Mouse (Mus musculus) right cerebral cortex, adult 18-20 months (tissue): ENCODE results near the gene Vamp9.

ENCODE experiments used
- DNase-seq: peaks from one replicate; pipeline ENCODE4 v3.0.0; 2022; ENCODE audit warnings: mixed read lengths

Vamp9 gene

GRCm38 (mm10) chr5:99906181-99906956 lies at the start of gene Vamp9:
Gene Vamp9 (plus strand): TSS chr5:99906254.
- DNase-seq = peak; percentile 97

DNA sequence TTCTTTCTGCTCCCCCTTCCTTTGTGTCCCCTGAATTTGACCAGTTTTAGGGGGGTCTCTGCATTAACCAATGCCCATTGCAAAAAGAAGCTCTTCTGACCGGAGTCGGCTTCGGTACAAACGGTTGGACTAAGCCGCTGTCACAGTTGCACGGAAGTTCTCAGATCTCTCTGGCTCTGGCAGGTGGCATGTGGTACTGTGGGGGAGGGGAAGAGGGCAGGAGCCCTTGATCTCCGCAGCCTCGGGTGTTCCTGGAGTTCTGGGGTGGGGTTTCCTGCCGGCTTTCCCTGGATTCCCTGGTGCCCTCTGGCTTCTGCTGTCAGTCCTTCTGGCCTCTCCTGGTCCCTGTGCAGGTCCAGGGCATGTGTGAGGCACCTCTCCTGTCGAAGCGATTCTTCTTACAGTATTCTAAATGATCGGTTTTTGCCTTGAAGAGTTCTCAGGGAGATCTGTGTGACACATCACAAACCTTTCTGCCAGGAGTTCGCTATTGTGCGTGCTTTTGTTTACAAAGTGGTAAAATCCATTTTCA lies 48.9 kb upstream of the Vamp9 start:
- no peak for DNase-seq

DNA sequence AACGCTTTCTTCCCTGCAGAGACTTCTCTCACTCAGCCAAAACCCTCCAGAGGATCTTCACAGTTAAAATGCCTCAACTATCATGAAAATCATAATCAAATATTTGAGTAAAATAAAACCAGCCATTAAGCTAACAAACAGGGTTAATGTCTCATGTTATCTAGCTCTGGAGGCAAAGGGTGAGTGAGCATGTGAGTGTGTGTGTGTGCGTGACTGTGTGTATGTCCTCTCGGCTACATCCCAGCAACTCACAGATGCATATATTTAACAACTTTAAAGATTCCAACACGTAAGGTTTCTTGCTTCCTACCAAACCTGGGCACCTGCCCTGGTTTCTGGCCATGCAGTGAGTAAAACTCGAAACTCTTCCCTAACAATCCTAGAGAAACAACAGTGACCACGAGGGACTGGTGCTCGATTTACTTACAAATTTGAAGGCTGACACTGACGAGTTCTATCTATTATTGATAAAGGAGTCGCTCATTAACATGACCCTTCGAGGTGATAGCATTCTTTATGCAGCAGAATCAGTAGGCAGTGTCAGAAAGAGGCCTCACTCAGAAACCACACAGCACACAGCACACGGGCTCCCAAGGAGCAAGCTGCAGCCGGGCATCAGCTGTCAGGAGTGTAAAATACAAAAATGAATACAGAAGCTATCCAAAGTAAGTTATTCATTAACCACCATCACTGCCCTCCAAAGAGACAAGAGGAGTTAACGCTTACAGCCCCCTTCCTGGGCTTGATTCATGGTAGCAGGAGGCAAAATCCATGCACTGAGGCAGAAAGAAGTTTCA lies 46.2 kb upstream of the Vamp9 start:
- no peak for DNase-seq

DNA sequence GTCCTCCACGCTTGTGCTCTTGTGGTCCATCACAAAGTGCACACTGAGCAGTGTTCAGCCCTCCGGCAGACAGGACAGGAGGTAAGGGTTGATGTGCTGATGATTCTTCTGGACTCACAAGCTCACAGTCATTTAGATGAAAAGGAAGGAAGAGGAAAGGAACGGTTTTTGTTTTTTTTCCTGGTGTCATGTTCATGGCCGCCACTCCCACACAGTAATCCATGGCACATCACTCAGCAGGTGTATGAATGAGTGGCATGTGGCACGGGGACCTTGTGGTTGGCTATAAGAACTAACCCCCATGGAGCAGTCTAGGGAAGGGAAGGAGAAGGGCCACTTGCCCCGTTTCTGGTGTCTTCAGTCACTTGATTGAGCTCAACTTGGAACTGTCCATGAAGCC lies 44.2 kb upstream of the Vamp9 start:
- no peak for DNase-seq

GRCm38 (mm10) chr5:99863656-99864380 lies 42.2 kb upstream of the Vamp9 start:
- DNase-seq = no peak

GRCm38 (mm10) chr5:99865779-99866178 lies 40.3 kb upstream of the Vamp9 start:
- DNase-seq = no peak

- DNase-seq = no peak
These were observed 37.8 kb upstream of the Vamp9 start for GRCm38 (mm10) chr5:99868286-99868685.

- no peak for DNase-seq
These were observed 37.1 kb upstream of the Vamp9 start for GRCm38 (mm10) chr5:99868923-99869322.

- DNase-seq = no peak
These were observed 28.5 kb upstream of the Vamp9 start for GRCm38 (mm10) chr5:99877565-99877964.

DNA sequence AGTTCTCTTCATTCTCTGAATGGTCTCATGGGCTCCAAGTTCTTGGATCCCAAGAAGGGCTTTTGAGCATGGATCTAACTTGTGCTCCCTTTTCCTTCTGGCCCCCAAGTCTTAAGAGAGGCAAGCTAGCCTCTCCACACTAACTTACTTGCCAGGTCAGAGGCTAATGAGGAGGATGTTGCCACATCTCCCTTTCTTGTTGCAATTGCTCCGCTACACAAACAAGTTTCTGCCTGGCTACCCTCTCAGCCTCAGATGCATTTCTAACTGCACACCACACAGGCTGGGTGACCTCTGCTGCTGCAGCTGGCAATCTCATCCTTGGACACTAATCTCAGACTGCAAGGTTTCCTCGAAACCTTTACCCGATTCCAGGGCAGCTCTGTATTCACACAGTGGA lies 23.6 kb upstream of the Vamp9 start:
- no peak for DNase-seq

DNA sequence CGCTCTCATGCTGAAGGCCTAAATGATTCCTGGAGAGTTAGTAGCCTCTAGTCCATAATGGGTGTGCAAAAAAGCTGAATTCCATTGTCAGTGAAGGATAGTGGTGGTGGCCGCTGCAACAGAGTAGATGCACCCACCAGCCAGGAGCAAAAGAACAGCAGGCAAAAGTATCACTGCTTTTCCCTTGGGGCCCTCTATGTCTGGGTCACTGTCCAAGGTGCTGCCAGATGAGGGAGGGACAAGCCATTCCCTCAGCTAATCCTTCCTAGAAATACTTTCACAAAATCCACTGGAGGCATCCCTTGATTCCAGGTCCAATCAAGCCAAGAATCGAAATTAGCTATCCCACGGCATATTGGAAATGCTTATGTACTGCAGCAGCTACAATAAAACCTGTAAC lies 22.0 kb upstream of the Vamp9 start:
- DNase-seq = no peak

DNA sequence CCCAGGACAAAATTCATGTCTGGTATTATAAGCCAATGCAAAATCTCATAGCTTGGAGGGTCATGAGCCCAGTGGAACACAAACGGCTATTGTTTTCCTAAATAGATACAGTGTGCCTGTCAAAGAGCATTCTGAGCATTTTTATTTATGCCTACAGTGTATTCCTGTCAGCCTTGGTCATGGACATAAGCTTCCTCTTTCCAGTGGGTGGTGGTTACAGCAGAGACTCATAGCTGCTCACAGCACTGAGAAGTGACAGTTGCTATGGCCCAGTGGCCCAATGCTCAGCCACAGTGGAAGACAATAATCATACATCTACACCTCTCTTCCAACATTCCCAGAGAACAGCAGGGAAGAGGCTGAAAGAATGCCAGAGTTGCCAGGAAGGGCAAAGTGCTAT lies 18.9 kb upstream of the Vamp9 start:
- DNase-seq = no peak

DNA sequence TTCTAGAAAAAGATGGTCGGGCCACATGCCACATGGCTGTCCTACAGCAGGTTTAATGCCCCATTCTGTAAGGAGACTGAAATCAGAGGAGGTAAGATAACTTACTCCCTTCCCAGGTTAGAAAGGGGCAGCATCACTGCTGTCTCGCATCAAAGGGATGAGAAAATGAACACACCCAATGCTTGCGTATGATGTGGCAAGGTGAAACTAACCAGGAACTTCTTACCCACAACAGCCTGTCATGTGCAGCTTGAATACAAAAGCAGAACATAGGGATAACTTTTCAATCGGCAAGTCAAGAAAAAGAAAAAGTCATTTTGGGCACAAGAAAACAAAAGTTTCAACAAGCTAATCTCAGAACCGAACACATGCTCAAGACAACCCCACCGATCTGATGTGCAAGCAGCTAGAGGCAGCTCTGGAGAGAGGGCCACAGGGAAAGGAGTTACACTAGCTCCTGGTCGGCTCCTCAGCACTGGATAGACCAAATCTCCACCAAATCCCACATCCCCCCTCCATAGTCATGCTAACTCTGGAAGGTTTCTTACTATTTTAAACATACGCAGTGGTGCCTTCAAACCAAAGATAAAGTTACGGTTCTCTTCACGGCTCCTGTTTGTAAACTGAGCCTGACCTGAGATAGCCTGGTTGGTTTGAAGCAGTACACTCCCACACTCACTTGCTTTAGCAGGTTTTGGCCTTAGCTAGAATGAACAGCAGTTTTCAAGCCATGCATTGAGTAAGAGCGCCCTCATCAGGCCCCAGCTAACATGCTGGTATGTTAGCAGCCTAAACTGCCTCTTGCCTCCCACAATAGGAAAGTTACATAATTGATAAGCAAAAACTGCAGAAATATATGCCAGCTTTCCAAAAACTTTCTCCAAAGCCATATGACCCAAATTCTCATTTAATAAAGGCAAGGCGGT lies 14.3 kb upstream of the Vamp9 start:
- DNase-seq = peak; percentile 88

DNA sequence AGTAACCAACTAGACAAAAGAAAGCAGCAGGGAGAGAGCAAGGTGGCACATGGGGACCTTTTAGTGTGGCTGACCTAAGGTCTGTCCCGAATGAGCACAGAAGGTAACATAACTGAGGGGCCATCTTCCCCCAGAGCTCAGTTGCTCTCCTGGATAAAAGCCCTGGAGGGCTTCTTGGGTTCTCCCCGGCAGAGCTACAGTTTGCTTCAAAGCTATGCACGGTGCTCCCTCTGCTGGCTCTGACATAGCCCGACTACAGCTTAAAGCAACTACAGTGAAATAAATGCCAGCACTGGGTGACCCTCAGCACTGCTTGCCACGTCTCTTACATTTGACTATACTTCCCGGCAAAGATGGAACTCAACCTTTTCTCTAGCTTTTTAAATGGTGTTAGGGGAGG lies 6.0 kb upstream of the Vamp9 start:
- peak; percentile 71 for DNase-seq

DNA sequence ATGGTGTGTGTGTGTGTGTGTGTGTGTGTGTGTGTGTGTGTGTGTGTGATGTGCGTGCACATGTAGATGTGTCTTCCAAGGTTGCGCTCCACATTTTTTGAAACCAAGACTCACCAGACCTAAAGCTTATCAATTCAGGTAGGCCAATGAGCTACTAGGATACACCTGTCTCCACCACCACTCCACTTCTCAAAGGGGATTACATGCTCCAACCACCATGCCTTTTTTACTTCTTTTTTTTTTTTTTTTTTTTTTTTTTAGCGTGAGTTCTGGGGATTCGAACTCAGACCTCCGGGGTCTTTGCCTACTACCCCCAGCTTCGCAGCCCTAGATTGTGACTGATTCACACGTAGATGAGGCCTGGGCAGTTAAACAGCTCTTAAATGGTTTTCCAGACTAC lies 323 bp upstream of the Vamp9 start:
- no peak for DNase-seq

GRCm38 (mm10) chr5:99915494-99915893 lies 9.4 kb downstream of the Vamp9 start:
- no peak for DNase-seq

- no peak for DNase-seq
These were observed 16.0 kb downstream of the Vamp9 start for GRCm38 (mm10) chr5:99922033-99922432.

DNA sequence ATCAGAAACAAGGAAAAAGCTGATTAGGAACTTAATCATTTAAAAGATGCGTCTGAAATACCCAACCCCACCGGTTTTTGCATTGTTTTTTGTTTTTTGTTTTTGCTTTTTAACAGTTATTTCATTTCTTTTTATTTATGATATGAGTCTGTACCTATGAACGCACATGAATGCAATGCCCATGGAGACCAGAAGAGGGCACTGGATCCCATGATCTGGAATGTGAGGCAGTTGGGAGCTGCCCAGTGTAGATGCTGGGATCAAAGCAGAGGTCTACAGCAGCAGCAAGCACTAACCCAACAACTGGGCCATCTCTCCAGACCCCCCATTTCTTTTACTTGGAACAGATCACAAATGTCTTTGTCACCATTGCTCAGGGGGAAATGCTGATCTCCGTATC lies 21.9 kb downstream of the Vamp9 start:
- no peak for DNase-seq

GRCm38 (mm10) chr5:99931910-99932309 lies 25.9 kb downstream of the Vamp9 start:
- DNase-seq = no peak

DNA sequence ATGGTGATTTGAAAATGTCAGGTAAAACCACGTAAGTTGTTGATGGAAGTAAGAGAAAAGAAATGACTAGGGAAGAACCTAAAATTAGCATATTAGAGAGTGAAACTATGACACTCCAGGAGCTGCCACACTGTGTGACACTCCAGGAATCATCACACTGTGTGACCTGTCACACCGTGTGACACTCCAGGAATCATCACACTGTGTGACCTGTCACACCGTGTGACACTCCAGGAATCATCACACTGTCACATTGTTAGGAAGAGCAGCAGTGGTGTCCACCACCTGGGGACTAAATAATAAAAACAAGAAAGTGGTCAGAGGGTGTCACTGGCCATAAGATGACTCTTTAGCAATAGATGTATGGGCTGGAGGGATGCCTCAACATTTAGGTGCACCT lies 33.4 kb downstream of the Vamp9 start:
- DNase-seq = no peak

DNA sequence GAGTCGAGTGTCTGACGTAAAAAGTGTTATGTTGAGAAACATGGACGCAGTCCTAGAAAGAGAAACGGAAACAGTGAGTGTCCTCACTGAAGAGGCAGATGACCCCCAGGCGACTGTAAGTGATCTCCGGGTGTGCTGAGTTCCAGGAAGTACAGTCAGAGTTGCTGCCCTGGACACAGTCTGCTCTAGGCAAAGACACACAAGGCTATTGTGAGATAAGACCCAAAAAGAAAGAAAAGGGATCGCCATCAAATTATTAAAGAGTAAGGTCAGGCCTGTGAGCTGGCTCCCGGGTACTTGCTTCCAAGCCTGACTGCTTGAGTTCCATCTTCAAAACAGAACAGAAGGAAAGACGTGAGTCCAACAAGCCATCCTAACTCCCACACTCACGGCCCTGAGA lies 35.2 kb downstream of the Vamp9 start:
- no peak for DNase-seq

- DNase-seq = no peak
These were observed 35.9 kb downstream of the Vamp9 start for GRCm38 (mm10) chr5:99941776-99942502.
